Mouse (Mus musculus) brown adipose tissue, adult 24 weeks (tissue): Measurements from ENCODE around the gene Prcc. TPM values are rescaled to one million over a fixed set of nuclear protein-coding genes. Genes with fewer than 3 reads are reported as not detected.
"Not testable (repeated sequence)": the region's sequence is repeated elsewhere in the genome, so short reads cannot be mapped to it uniquely, and the experiment has no call there.

Experiments
- H3K27ac ChIP-seq: fragments of 200-500 bp; replicated peaks from 2 replicates; pipeline ENCODE4 v1.5.1; 2012; ENCODE audit warnings: low read depth, mild to moderate bottlenecking, low read length
- H3K4me1 ChIP-seq: fragments of 200-500 bp; 2 replicates; pipeline ENCODE4 v1.6.1; 2012; ENCODE audit warnings: low read length, mixed read lengths; ENCODE audit not compliant: control insufficient read depth, insufficient read depth, insufficient read length
- H3K4me3 ChIP-seq: fragments of 200-500 bp; 2 replicates; pipeline ENCODE4 v1.5.1; 2012; ENCODE audit warnings: low read depth, mild to moderate bottlenecking, low read length, moderate library complexity; ENCODE audit not compliant: insufficient read depth
- polyA plus RNA-seq: library from polyadenylated mRNA; stranded (reverse); fragments of >200 nt; gene quantifications from 2 replicates; pipeline ENCODE4 v1.2.4, GENCODE M21; 2012; ENCODE audit not compliant: missing spikeins, insufficient read depth, insufficient read length

The Prcc gene
- polyA plus RNA-seq, 1 experiment, result 25.6 TPM

- Histone ChIP-seq H3K4me1 (peaks cover 8% of the 10 kb centered on the region; the same call in 1 of the 2 replicates), H3K4me3 (peak overlapping the region; percentile 13; the same call in 1 of the 2 replicates), H3K27ac (no peak overlapping the region)
These were observed 1.0 kb upstream of the Prcc start for GRCm38 (mm10) chr3:87886416-87886815.

GRCm38 (mm10) chr3:87886004-87886365 is 577 bp upstream of the Prcc start:
- H3K27ac ChIP-seq, result no peak overlapping the region
- H3K4me3 ChIP-seq, result peak overlapping the region; percentile 66
- H3K4me1 ChIP-seq, result peaks cover 8% of the 10 kb centered on the region; the same call in 1 of the 2 replicates

GRCm38 (mm10) chr3:87884708-87885251 is 628 bp downstream of the Prcc start:
- peak overlapping the region; percentile 78 for H3K27ac ChIP-seq
- H3K4me3 ChIP-seq, result peak overlapping the region; percentile 78
- H3K4me1 ChIP-seq, result peaks cover 8% of the 10 kb centered on the region; the same call in 1 of the 2 replicates

GRCm38 (mm10) chr3:87884291-87884690 is 1.1 kb downstream of the Prcc start:
- no peak overlapping the region for H3K27ac ChIP-seq
- peaks cover 8% of the 10 kb centered on the region; the same call in 1 of the 2 replicates for H3K4me1 ChIP-seq
- peak overlapping the region; percentile 78 for H3K4me3 ChIP-seq

- Histone ChIP-seq H3K27ac (no peak overlapping the region), H3K4me1 (no peaks in the 10 kb centered on the region; the same call in 1 of the 2 replicates), H3K4me3 (no peak overlapping the region)
These were observed 7.7 kb downstream of the Prcc start for GRCm38 (mm10) chr3:87877730-87878129.

- H3K4me3 ChIP-seq, H3K27ac ChIP-seq: not testable (repeated sequence)
- H3K4me1 ChIP-seq, result peaks cover 13% of the 10 kb centered on the region
These were observed 21.3 kb downstream of the Prcc start for GRCm38 (mm10) chr3:87864111-87864510.

- peaks cover 19% of the 10 kb centered on the region for H3K4me1 ChIP-seq
- no peak overlapping the region for H3K27ac ChIP-seq
- no peak overlapping the region for H3K4me3 ChIP-seq
These were observed 25.6 kb downstream of the Prcc start for GRCm38 (mm10) chr3:87859813-87860212.

- Histone ChIP-seq H3K4me3 (no peak overlapping the region), H3K4me1 (peaks cover 19% of the 10 kb centered on the region), H3K27ac (no peak overlapping the region)
These were observed 27.7 kb downstream of the Prcc start for GRCm38 (mm10) chr3:87857666-87858065.

GRCm38 (mm10) chr3:87855936-87856335 is 29.5 kb downstream of the Prcc start:
- H3K4me3 ChIP-seq, result no peak overlapping the region
- no peak overlapping the region for H3K27ac ChIP-seq
- 0 out of 2 replicates have a peak, but pooled peaks cover 6% of the 10 kb centered on the region for H3K4me1 ChIP-seq

- Histone ChIP-seq H3K27ac (no peak overlapping the region), H3K4me3 (no peak overlapping the region), H3K4me1 (0 out of 2 replicates have a peak, but pooled peaks cover 5% of the 10 kb centered on the region)
These were observed 30.4 kb downstream of the Prcc start for GRCm38 (mm10) chr3:87854795-87855568.

GRCm38 (mm10) chr3:87849117-87849516 is 36.3 kb downstream of the Prcc start:
- H3K4me3 ChIP-seq, result no peak overlapping the region
- no peak overlapping the region for H3K27ac ChIP-seq
- no peaks in the 10 kb centered on the region; the same call in 1 of the 2 replicates for H3K4me1 ChIP-seq

- no peak overlapping the region for H3K4me3 ChIP-seq
- H3K4me1 ChIP-seq, result no peaks in the 10 kb centered on the region; the same call in 1 of the 2 replicates
- no peak overlapping the region for H3K27ac ChIP-seq
These were observed 37.7 kb downstream of the Prcc start for GRCm38 (mm10) chr3:87847680-87848079.

GRCm38 (mm10) chr3:87846650-87847110 is 38.7 kb downstream of the Prcc start, which contains the start of gene Sh2d2a:
Gene Sh2d2a (plus strand): TSS chr3:87846755.
- Histone ChIP-seq H3K4me3 (no peak within 1 kb of the TSS), H3K4me1 (no peaks in the 10 kb centered on the region; the same call in 1 of the 2 replicates), H3K27ac (no peak within 1 kb of the TSS)

GRCm38 (mm10) chr3:87846186-87846585 is 39.2 kb downstream of the Prcc start:
- no peak overlapping the region for H3K4me3 ChIP-seq
- H3K4me1 ChIP-seq, result no peaks in the 10 kb centered on the region; the same call in 1 of the 2 replicates
- no peak overlapping the region for H3K27ac ChIP-seq

GRCm38 (mm10) chr3:87844981-87845380 is 40.4 kb downstream of the Prcc start:
- Histone ChIP-seq H3K4me3 (no peak overlapping the region), H3K27ac (no peak overlapping the region), H3K4me1 (no peaks in the 10 kb centered on the region; the same call in 1 of the 2 replicates)
